Mouse (Mus musculus) thymus, postnatal 0 days (tissue): ENCODE data around the gene Mug2. TPM values are rescaled to one million over a fixed set of nuclear protein-coding genes. Genes with fewer than 3 reads are reported as not detected.
"Not testable (repeated sequence)": the region's sequence is repeated elsewhere in the genome, so short reads cannot be mapped to it uniquely, and the experiment has no call there.

ENCODE experiments used
- DNase-seq: peaks from one replicate; pipeline ENCODE4 v3.0.0-alpha.2; 2015; ENCODE audit warnings: low spot score
- polyA plus RNA-seq: library from polyadenylated mRNA; unstranded; fragments of >200 nt; fragmentation: Nextera tagmentation; extraction: Ambion mirVana; gene quantifications from 2 replicates; pipeline ENCODE4 v1.2.1, GENCODE M21; 2015

Gene Mug2
- not detected in 2 replicates for polyA plus RNA-seq

- DNase-seq: not testable (repeated sequence)
These were observed at the start of gene Mug2 for GRCm38 (mm10) chr6:122006461-122006860. TSS of gene Mug2 (plus strand) at chr6:122006761.

- not testable (repeated sequence) for DNase-seq
These were observed 48.7 kb upstream of the Mug2 start for GRCm38 (mm10) chr6:121957803-121958349.

- no peak for DNase-seq
These were observed 30.9 kb upstream of the Mug2 start for GRCm38 (mm10) chr6:121975701-121976100.

- DNase-seq: no peak
These were observed 94.3 kb downstream of the Mug2 start for GRCm38 (mm10) chr6:122100904-122101303.

GRCm38 (mm10) chr6:122101671-122102070, 95.1 kb downstream of the Mug2 start:
- no peak for DNase-seq

- no peak for DNase-seq
These were observed 110.4 kb downstream of the Mug2 start for GRCm38 (mm10) chr6:122116963-122117362.

- no peak for DNase-seq
These were observed 123.0 kb downstream of the Mug2 start for GRCm38 (mm10) chr6:122129521-122129920.

Other genes with a start within 250 kb of the Mug2 start
- gene Mug1, start 168.2 kb upstream of the Mug2 start, polyA plus RNA-seq: not detected in 2 replicates